Mouse (Mus musculus): Measurements from ENCODE around the gene Fbxo21. TPM values are rescaled to one million over a fixed set of nuclear protein-coding genes. Genes with fewer than 3 reads are reported as not detected.
A peak's percentile ranks its signal among the peaks of the same experiment; 100 is the strongest.

The Fbxo21 gene
- polyA plus RNA-seq, 1 experiment from 2014 or later, result 51.6 TPM

- 91% methylated on average over 13 of the region's 13 CpGs for WGBS
- H3K27ac ChIP-seq, result no peak overlapping the region
- H3K36me3 ChIP-seq (ENCODE audit: insufficient read depth, low read length), result peaks cover 36% of the 10 kb centered on the region
- DNase-seq (ENCODE audit: low spot score) (no peak), ATAC-seq (replicated peaks; ENCODE audit: low FRiP score, low read depth) (no peak)
- H3K4me2 ChIP-seq (ENCODE audit: low read length), result no peak overlapping the region
- H3K9me3 ChIP-seq (replicated peaks; ENCODE audit: low read length), result no peaks in the 10 kb centered on the region
- no peak overlapping the region for H3K9ac ChIP-seq (ENCODE audit: low read depth, low read length)
- no peaks in the 10 kb centered on the region for H3K27me3 ChIP-seq (ENCODE audit: insufficient read depth, low read length)
- H3K4me3 ChIP-seq (replicated peaks; ENCODE audit: low read depth, low read length), result no peak overlapping the region
- no peaks in the 10 kb centered on the region for H3K4me1 ChIP-seq (replicated peaks; ENCODE audit: insufficient read depth, low read length)
- TF ChIP-seq CTCF (IDR thresholded peaks at IDR 0.05; ENCODE audit: low read depth), result no peak
Observed at GRCm38 (mm10) chr5:118008344-118008743, 31.8 kb downstream of the Fbxo21 start.

GRCm38 (mm10) chr5:118010872-118011271 is 34.3 kb downstream of the Fbxo21 start:
- whole genome bisulfite sequencing, result 71% methylated on average over 7 of the region's 7 CpGs
- DNase-seq (ENCODE audit: low spot score) (no peak), ATAC-seq (replicated peaks; ENCODE audit: low FRiP score, low read depth) (no peak)
- Histone ChIP-seq H3K4me1 (replicated peaks; ENCODE audit: insufficient read depth, low read length) (no peaks in the 10 kb centered on the region), H3K4me2 (ENCODE audit: low read length) (no peak overlapping the region), H3K27ac (no peak overlapping the region), H3K9ac (ENCODE audit: low read depth, low read length) (no peak overlapping the region), H3K4me3 (replicated peaks; ENCODE audit: low read depth, low read length) (no peak overlapping the region), H3K9me3 (replicated peaks; ENCODE audit: low read length) (no peaks in the 10 kb centered on the region), H3K36me3 (ENCODE audit: insufficient read depth, low read length) (peaks cover 27% of the 10 kb centered on the region), H3K27me3 (ENCODE audit: insufficient read depth, low read length) (no peaks in the 10 kb centered on the region)
- TF ChIP-seq CTCF (IDR thresholded peaks at IDR 0.05; ENCODE audit: low read depth), result no peak

GRCm38 (mm10) chr5:118011796-118012195 is 35.3 kb downstream of the Fbxo21 start:
- Histone ChIP-seq H3K4me3 (replicated peaks; ENCODE audit: low read depth, low read length) (no peak overlapping the region), H3K27ac (no peak overlapping the region), H3K36me3 (ENCODE audit: insufficient read depth, low read length) (peaks cover 24% of the 10 kb centered on the region; the same call in 1 of the 2 replicates), H3K9me3 (replicated peaks; ENCODE audit: low read length) (no peaks in the 10 kb centered on the region), H3K4me2 (ENCODE audit: low read length) (no peak overlapping the region), H3K4me1 (replicated peaks; ENCODE audit: insufficient read depth, low read length) (no peaks in the 10 kb centered on the region), H3K27me3 (ENCODE audit: insufficient read depth, low read length) (no peaks in the 10 kb centered on the region), H3K9ac (ENCODE audit: low read depth, low read length) (no peak overlapping the region)
- whole genome bisulfite sequencing, result 75% methylated on average over 7 of the region's 7 CpGs
- DNase-seq (ENCODE audit: low spot score), result no peak
- no peak for ATAC-seq (replicated peaks; ENCODE audit: low FRiP score, low read depth)
- no peak for TF ChIP-seq CTCF (IDR thresholded peaks at IDR 0.05; ENCODE audit: low read depth)

DNA sequence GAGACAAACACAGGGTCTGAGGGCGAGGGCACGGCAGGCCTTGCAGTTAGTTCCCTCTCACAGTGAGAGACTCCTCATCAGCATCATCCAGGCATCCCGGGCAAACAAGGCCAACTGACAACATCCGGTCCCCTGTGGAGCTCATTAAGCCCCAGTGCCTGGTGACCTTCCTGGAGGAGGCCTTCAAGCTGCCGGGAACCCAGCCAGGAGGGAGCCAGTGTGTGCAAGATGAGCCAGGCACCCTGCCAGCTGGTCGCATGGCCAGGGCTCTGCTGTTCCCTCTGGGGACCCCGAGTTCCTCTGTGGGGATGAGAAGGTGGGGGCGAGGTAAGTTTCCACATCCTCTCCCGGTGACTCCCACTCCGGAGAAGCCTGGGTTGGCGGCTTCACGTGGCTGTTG is 38.5 kb downstream of the Fbxo21 start:
- Histone ChIP-seq H3K27ac (no peak overlapping the region), H3K4me1 (replicated peaks; ENCODE audit: insufficient read depth, low read length) (no peaks in the 10 kb centered on the region), H3K4me3 (replicated peaks; ENCODE audit: low read depth, low read length) (no peak overlapping the region), H3K9ac (ENCODE audit: low read depth, low read length) (no peak overlapping the region), H3K27me3 (ENCODE audit: insufficient read depth, low read length) (no peaks in the 10 kb centered on the region), H3K36me3 (ENCODE audit: insufficient read depth, low read length) (no peaks in the 10 kb centered on the region), H3K4me2 (ENCODE audit: low read length) (no peak overlapping the region), H3K9me3 (replicated peaks; ENCODE audit: low read length) (no peaks in the 10 kb centered on the region)
- DNase-seq (ENCODE audit: low spot score) (no peak), ATAC-seq (replicated peaks; ENCODE audit: low FRiP score, low read depth) (peak; percentile 8; the same call in 1 of the 2 replicates)
- WGBS, result 19% methylated on average over 12 of the region's 12 CpGs
- no peak for TF ChIP-seq CTCF (IDR thresholded peaks at IDR 0.05; ENCODE audit: low read depth)

GRCm38 (mm10) chr5:118015669-118016068 is 39.1 kb downstream of the Fbxo21 start:
- Histone ChIP-seq H3K27me3 (ENCODE audit: insufficient read depth, low read length) (no peaks in the 10 kb centered on the region), H3K9me3 (replicated peaks; ENCODE audit: low read length) (no peaks in the 10 kb centered on the region), H3K36me3 (ENCODE audit: insufficient read depth, low read length) (no peaks in the 10 kb centered on the region), H3K4me2 (ENCODE audit: low read length) (no peak overlapping the region), H3K27ac (no peak overlapping the region), H3K4me1 (replicated peaks; ENCODE audit: insufficient read depth, low read length) (no peaks in the 10 kb centered on the region), H3K4me3 (replicated peaks; ENCODE audit: low read depth, low read length) (no peak overlapping the region), H3K9ac (ENCODE audit: low read depth, low read length) (no peak overlapping the region)
- no peak for TF ChIP-seq CTCF (IDR thresholded peaks at IDR 0.05; ENCODE audit: low read depth)
- ATAC-seq (replicated peaks; ENCODE audit: low FRiP score, low read depth) (no peak), DNase-seq (ENCODE audit: low spot score) (no peak)
- WGBS, result 79% methylated on average over 2 of the region's 2 CpGs

- 0 out of 2 replicates have a peak overlapping the region, but pooled peaks have one; percentile 8 for H3K9ac ChIP-seq (ENCODE audit: low read depth, low read length)
- 46% methylated on average over 5 of the region's 5 CpGs for WGBS
- no peaks in the 10 kb centered on the region for H3K27me3 ChIP-seq (ENCODE audit: insufficient read depth, low read length)
- no peaks in the 10 kb centered on the region for H3K4me1 ChIP-seq (replicated peaks; ENCODE audit: insufficient read depth, low read length)
- DNase-seq (ENCODE audit: low spot score), result no peak
- no peak for TF ChIP-seq CTCF (IDR thresholded peaks at IDR 0.05; ENCODE audit: low read depth)
- no peak for ATAC-seq (replicated peaks; ENCODE audit: low FRiP score, low read depth)
- H3K4me3 ChIP-seq (replicated peaks; ENCODE audit: low read depth, low read length), result no peak overlapping the region
- H3K27ac ChIP-seq, result no peak overlapping the region
- no peaks in the 10 kb centered on the region for H3K9me3 ChIP-seq (replicated peaks; ENCODE audit: low read length)
- no peaks in the 10 kb centered on the region for H3K36me3 ChIP-seq (ENCODE audit: insufficient read depth, low read length)
- no peak overlapping the region for H3K4me2 ChIP-seq (ENCODE audit: low read length)
Observed at GRCm38 (mm10) chr5:118017527-118017926, 41.0 kb downstream of the Fbxo21 start.

DNA sequence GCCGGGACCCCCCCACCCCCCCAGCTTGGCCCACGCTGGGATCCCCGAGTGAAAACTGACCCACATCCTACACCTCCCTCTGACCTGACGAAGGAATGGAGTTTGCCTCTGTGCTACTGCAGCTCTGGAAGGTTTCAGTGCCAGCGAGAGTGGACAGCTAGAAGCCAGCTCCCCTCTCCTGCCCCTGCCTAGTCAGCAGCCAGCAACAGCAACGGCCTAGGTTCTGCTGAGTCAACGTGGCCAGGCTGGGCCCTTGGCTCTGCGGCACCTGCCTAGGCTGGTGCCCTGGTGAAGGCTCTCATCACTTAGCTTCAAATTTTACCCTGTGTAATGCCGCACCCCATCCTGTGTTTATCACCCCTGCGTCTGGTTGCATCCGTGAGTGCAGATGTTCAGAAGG is 43.4 kb downstream of the Fbxo21 start:
- Histone ChIP-seq H3K27me3 (ENCODE audit: insufficient read depth, low read length) (no peaks in the 10 kb centered on the region), H3K4me2 (ENCODE audit: low read length) (no peak overlapping the region), H3K4me3 (replicated peaks; ENCODE audit: low read depth, low read length) (no peak overlapping the region), H3K4me1 (replicated peaks; ENCODE audit: insufficient read depth, low read length) (no peaks in the 10 kb centered on the region), H3K36me3 (ENCODE audit: insufficient read depth, low read length) (no peaks in the 10 kb centered on the region), H3K9me3 (replicated peaks; ENCODE audit: low read length) (no peaks in the 10 kb centered on the region), H3K27ac (no peak overlapping the region), H3K9ac (ENCODE audit: low read depth, low read length) (no peak overlapping the region)
- ATAC-seq (replicated peaks; ENCODE audit: low FRiP score, low read depth) (no peak), DNase-seq (ENCODE audit: low spot score) (no peak)
- TF ChIP-seq CTCF (IDR thresholded peaks at IDR 0.05; ENCODE audit: low read depth), result no peak
- WGBS, result 58% methylated on average over 11 of the region's 11 CpGs
